Mouse (Mus musculus): ENCODE measurements at regions not wholly inside any gene's neighbourhood (a gene's known extent, or its start where the extent isn't known, plus 50 kb on each side); places are given as distances from the start of the nearest gene placed in this dataset.

- DNase-seq = no peak
Measured at GRCm38 (mm10) chr3:129044834-129045233, 154.8 kb upstream of the Pitx2 start.

GRCm38 (mm10) chr3:129049899-129050597 lies 149.6 kb upstream of the Pitx2 start:
- no peak for DNase-seq

GRCm38 (mm10) chr3:129065457-129066364 lies 134.0 kb upstream of the Pitx2 start:
- DNase-seq = no peak

GRCm38 (mm10) chr3:129069676-129070075 lies 130.0 kb upstream of the Pitx2 start:
- no peak for DNase-seq

- DNase-seq = no peak
Measured at GRCm38 (mm10) chr3:129070521-129070933, 129.2 kb upstream of the Pitx2 start.

- DNase-seq = no peak
Measured at GRCm38 (mm10) chr3:129071002-129071401, 128.7 kb upstream of the Pitx2 start.

GRCm38 (mm10) chr3:129076396-129076795 lies 123.3 kb upstream of the Pitx2 start:
- DNase-seq = no peak

- no peak for DNase-seq
Measured at GRCm38 (mm10) chr3:129103786-129104440, 95.8 kb upstream of the Pitx2 start.

GRCm38 (mm10) chr3:129104811-129105210 lies 94.9 kb upstream of the Pitx2 start:
- no peak for DNase-seq

- DNase-seq = no peak
Measured at GRCm38 (mm10) chr3:129106174-129106573, 93.5 kb upstream of the Pitx2 start.

GRCm38 (mm10) chr3:129130521-129130920 lies 69.2 kb upstream of the Pitx2 start:
- DNase-seq = no peak

GRCm38 (mm10) chr3:129131140-129131539 lies 68.5 kb upstream of the Pitx2 start:
- no peak for DNase-seq

GRCm38 (mm10) chr3:129131877-129132433 lies 67.7 kb upstream of the Pitx2 start:
- DNase-seq = no peak

All from layer of hippocampus, adult 9-11 months (tissue).